Mouse (Mus musculus): Measurements from ENCODE around the gene Dapk2.
A peak's percentile ranks its signal among the peaks of the same experiment; 100 is the strongest.

The Dapk2 gene

GRCm38 (mm10) chr9:66157958-66158830 lies at the start of gene Dapk2:
TSS of gene Dapk2 (plus strand) at chr9:66158223.
- DNase-seq (ENCODE audit: low read depth, low spot score) = peak; percentile 93

GRCm38 (mm10) chr9:66109574-66109973 lies 48.4 kb upstream of the Dapk2 start:
- no peak for DNase-seq (ENCODE audit: low read depth, low spot score)

GRCm38 (mm10) chr9:66110126-66110525 lies 47.9 kb upstream of the Dapk2 start:
- DNase-seq (ENCODE audit: low read depth, low spot score) = no peak

- no peak for DNase-seq (ENCODE audit: low read depth, low spot score)
These were observed 47.2 kb upstream of the Dapk2 start for GRCm38 (mm10) chr9:66110611-66111379.

- DNase-seq (ENCODE audit: low read depth, low spot score) = no peak
These were observed 43.7 kb upstream of the Dapk2 start for GRCm38 (mm10) chr9:66114341-66114740.

GRCm38 (mm10) chr9:66116890-66117289 lies 41.1 kb upstream of the Dapk2 start:
- DNase-seq (ENCODE audit: low read depth, low spot score) = no peak

- no peak for DNase-seq (ENCODE audit: low read depth, low spot score)
These were observed 38.5 kb upstream of the Dapk2 start for GRCm38 (mm10) chr9:66119498-66119897.

- DNase-seq (ENCODE audit: low read depth, low spot score) = no peak
These were observed 37.9 kb upstream of the Dapk2 start for GRCm38 (mm10) chr9:66120106-66120505.

GRCm38 (mm10) chr9:66120945-66121344 lies 37.1 kb upstream of the Dapk2 start:
- DNase-seq (ENCODE audit: low read depth, low spot score) = no peak

- DNase-seq (ENCODE audit: low read depth, low spot score) = no peak
These were observed 36.6 kb upstream of the Dapk2 start for GRCm38 (mm10) chr9:66121421-66121820.

- DNase-seq (ENCODE audit: low read depth, low spot score) = no peak
These were observed 34.4 kb upstream of the Dapk2 start for GRCm38 (mm10) chr9:66123648-66124047.

GRCm38 (mm10) chr9:66124111-66124531 lies 33.9 kb upstream of the Dapk2 start:
- no peak for DNase-seq (ENCODE audit: low read depth, low spot score)

- peak; percentile 99 for DNase-seq (ENCODE audit: low read depth, low spot score)
These were observed 33.1 kb upstream of the Dapk2 start for GRCm38 (mm10) chr9:66124681-66125542.

- DNase-seq (ENCODE audit: low read depth, low spot score) = peak; percentile 32
These were observed 32.2 kb upstream of the Dapk2 start for GRCm38 (mm10) chr9:66125543-66126455.

- DNase-seq (ENCODE audit: low read depth, low spot score) = peak; percentile 96
These were observed 31.4 kb upstream of the Dapk2 start, which contains the start of the genes Snx1 and Ciao2a for GRCm38 (mm10) chr9:66126456-66127192. TSS of gene Snx1 (minus strand) at chr9:66126587. TSS of gene Ciao2a (plus strand) at chr9:66126611.

- no peak for DNase-seq (ENCODE audit: low read depth, low spot score)
These were observed 30.9 kb upstream of the Dapk2 start for GRCm38 (mm10) chr9:66127193-66127546.

- DNase-seq (ENCODE audit: low read depth, low spot score) = no peak
These were observed 30.1 kb upstream of the Dapk2 start for GRCm38 (mm10) chr9:66127884-66128283.

GRCm38 (mm10) chr9:66131466-66131865 lies 26.6 kb upstream of the Dapk2 start:
- no peak for DNase-seq (ENCODE audit: low read depth, low spot score)

- DNase-seq (ENCODE audit: low read depth, low spot score) = peak; percentile 74
These were observed 22.1 kb upstream of the Dapk2 start for GRCm38 (mm10) chr9:66135967-66136366.

GRCm38 (mm10) chr9:66138193-66138592 lies 19.8 kb upstream of the Dapk2 start:
- DNase-seq (ENCODE audit: low read depth, low spot score) = no peak

Data from ZHBTc4 (cell line).